Mouse (Mus musculus) heart, embryonic 14.5 days (tissue): ENCODE results near the gene Calr3. TPM values are rescaled to one million over a fixed set of nuclear protein-coding genes. Genes with fewer than 3 reads are reported as not detected.
A peak's percentile ranks its signal among the peaks of the same experiment; 100 is the strongest.

Experiments
- ATAC-seq: fragments of 200-750 bp; cut with Nextera tagmentation; 2 replicates; pipeline ENCODE4 v1.8.0; 2017; ENCODE audit warnings: low read depth, moderate TSS enrichment; ENCODE audit not compliant: insufficient number of reproducible peaks, insufficient read depth, low FRiP score
- H3K27ac ChIP-seq, 2 experiments: fragments of 200-500 bp in 1 of 2; fragments of 300-500 bp in 1 of 2; sonication (generic) in 1 of 2; replicated peaks in 1 of 2; 2 replicates each; pipeline ENCODE4 v1.5.1; 2012 to 2014; ENCODE audit warnings: low read depth in 2 of 2, low read length in 2 of 2, control low read depth in 1 of 2, mild to moderate bottlenecking in 1 of 2, mixed read lengths in 1 of 2; ENCODE audit not compliant: control insufficient read depth in 1 of 2, insufficient read depth in 1 of 2
- H3K27me3 ChIP-seq: fragments of 300-500 bp; sonication (generic); 2 replicates; pipeline ENCODE4 v1.6.1; 2014; ENCODE audit warnings: mild to moderate bottlenecking, low read length, control low read depth; ENCODE audit not compliant: control insufficient read depth, insufficient read depth
- H3K36me3 ChIP-seq: fragments of 300-500 bp; sonication (generic); 2 replicates; pipeline ENCODE4 v1.6.1; 2014; ENCODE audit warnings: mild to moderate bottlenecking, control low read depth, low read length, mixed read lengths; ENCODE audit not compliant: control insufficient read depth, insufficient read depth
- H3K4me1 ChIP-seq, 2 experiments: fragments of 200-500 bp in 1 of 2; fragments of 300-500 bp in 1 of 2; sonication (generic) in 1 of 2; 2 replicates each; pipeline ENCODE4 v1.6.1; 2012 to 2014; ENCODE audit warnings: low read length in 2 of 2, control low read depth in 1 of 2, mixed read lengths in 1 of 2; ENCODE audit not compliant: control insufficient read depth in 2 of 2, insufficient read depth in 2 of 2
- H3K4me2 ChIP-seq: fragments of 300-500 bp; sonication (generic); 2 replicates; pipeline ENCODE4 v1.6.1; 2014; ENCODE audit warnings: mild to moderate bottlenecking, low read length
- H3K4me3 ChIP-seq, 2 experiments: fragments of 200-500 bp in 1 of 2; fragments of 300-500 bp in 1 of 2; sonication (generic) in 1 of 2; 2 replicates each; pipeline ENCODE4 v1.5.1; 2012 to 2014; ENCODE audit warnings: low read length in 2 of 2, mild to moderate bottlenecking in 2 of 2, control low read depth in 1 of 2, low read depth in 1 of 2, moderate library complexity in 1 of 2; ENCODE audit not compliant: control insufficient read depth in 1 of 2, insufficient read depth in 1 of 2
- H3K9ac ChIP-seq: fragments of 300-500 bp; sonication (generic); 2 replicates; pipeline ENCODE4 v1.6.1; 2014; ENCODE audit warnings: mild to moderate bottlenecking, low read length
- H3K9me3 ChIP-seq: fragments of 300-500 bp; sonication (generic); 2 replicates; pipeline ENCODE4 v1.6.1; 2016; ENCODE audit warnings: low read length, control low read depth; ENCODE audit not compliant: control insufficient read depth
- WGBS: fragments of 180-500 bp; shearing (Covaris S2); extraction: QIAGEN DNeasy Blood & Tissue Kit; methylation state at CpG from one replicate; pipeline ENCODE4 v1.1.7; 2014; 5-methylcytosine and 5-hydroxymethylcytosine counted together
- polyA plus RNA-seq: library from polyadenylated mRNA; unstranded; fragments of >200 nt; fragmentation: Nextera tagmentation; extraction: Ambion mirVana; gene quantifications from 2 replicates; pipeline ENCODE4 v1.2.1, GENCODE M21; 2014

The Calr3 gene
- polyA plus RNA-seq, 1 experiment from 2014 or later, result 1.6 TPM

DNA sequence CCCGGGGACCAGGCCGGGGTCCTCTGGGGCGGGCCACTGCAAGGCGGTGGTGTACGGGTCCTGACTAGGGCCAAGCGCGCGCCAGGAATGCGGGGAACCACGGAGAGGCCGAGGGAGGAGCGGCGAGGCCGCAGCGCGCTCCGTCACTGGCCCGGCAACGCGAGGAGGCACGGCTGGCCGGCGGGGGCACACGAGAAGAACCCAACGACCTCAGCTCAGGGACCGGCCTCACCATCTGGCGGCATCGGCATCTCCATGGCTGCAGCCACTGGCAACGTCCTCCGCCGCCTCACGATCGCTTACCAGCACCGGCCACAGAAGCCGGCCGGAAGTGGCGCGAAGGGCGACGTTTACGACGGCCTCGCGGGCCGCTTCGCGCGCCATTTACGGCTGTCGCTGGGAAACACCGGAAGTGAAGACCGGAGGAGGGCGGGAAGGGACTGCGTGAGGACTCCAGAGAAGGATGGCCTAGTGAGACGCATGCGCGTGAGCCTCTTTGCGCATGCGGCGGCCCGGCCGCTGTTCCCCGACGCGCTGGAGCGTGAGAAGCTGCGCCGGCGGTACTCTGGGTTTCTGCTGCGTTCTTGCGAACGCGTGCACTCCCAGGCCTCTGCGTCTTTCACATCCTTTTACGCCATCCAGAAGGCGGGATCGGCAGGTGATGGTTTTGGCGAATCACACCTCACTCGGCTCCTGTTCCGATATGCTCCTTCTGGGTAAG is 31.3 kb upstream of the Calr3 start, which contains the start of gene Cherp:
Gene Cherp (minus strand): TSS at position 401 of the 721 bp plus-strand sequence.
- H3K9ac ChIP-seq, result peak within 1 kb of the TSS; percentile 89
- H3K9me3 ChIP-seq, result no peaks in the 10 kb centered on the region
- WGBS, result under 1% methylated on average over 75 of the region's 80 CpGs
- H3K27ac ChIP-seq, result peak within 1 kb of the TSS; percentile 85 to 87
- peak within 1 kb of the TSS; percentile 99 for H3K4me2 ChIP-seq
- peak within 1 kb of the TSS; percentile 87 to 95 for H3K4me3 ChIP-seq
- peaks cover 37% of the 10 kb centered on the region for H3K36me3 ChIP-seq
- H3K27me3 ChIP-seq, result no peaks in the 10 kb centered on the region
- peaks cover 4 to 19% of the 10 kb centered on the region in 2 experiments; a peak in 3 of 4 replicates for H3K4me1 ChIP-seq
- ATAC-seq, result peak; percentile 94

DNA sequence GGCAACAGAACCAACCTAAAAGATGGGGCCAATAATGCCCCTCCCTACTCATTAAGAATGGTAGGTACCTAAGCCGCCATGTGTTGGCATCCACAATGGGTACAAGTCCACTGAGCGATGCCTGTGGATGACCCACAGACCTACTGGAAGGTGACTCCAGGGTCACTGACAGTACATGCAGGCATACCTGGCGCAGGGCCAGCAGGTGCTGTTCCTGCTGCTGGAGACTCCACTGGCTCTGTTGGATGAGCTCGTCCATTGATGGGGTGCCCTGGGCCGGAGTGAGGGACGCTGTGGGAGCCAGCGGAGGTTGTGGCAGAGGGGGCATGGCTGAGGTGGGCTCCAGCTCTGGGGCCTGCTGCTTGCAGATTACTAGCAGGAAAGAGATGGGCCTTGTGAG is 27.0 kb upstream of the Calr3 start:
- Histone ChIP-seq H3K4me2 (no peak overlapping the region), H3K36me3 (peaks cover 80% of the 10 kb centered on the region), H3K27ac (no peak overlapping the region), H3K27me3 (no peaks in the 10 kb centered on the region), H3K4me1 (peaks cover 0 to 12% of the 10 kb centered on the region in 2 experiments; a peak in 2 of 4 replicates), H3K9ac (no peak overlapping the region), H3K4me3 (no peak overlapping the region), H3K9me3 (no peaks in the 10 kb centered on the region)
- ATAC-seq, result no peak
- WGBS, result 87% methylated on average over 7 of the region's 7 CpGs

DNA sequence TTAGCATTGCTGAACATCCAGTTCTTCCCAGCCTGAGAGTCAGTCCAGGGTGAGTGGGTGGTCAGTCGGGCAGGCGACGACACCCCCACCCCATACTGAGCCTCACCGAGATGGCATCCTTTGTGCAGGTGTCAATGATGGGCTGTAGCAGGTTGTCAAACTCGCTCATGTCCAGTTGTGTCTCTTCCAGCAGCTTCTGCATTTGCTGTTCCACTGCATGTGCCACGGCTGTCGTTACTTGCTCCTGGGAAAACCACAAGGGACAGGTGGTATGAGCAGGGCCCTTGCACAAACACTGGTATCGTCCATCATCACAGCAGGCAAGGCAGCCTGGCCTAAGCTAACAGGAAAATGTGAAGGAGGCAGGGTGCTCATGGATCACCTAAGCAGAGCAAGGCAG is 26.3 kb upstream of the Calr3 start:
- Histone ChIP-seq H3K27ac (no peak overlapping the region), H3K36me3 (peaks cover 87% of the 10 kb centered on the region), H3K4me1 (peaks cover 0 to 11% of the 10 kb centered on the region in 2 experiments; a peak in 2 of 4 replicates), H3K9me3 (no peaks in the 10 kb centered on the region), H3K4me3 (no peak overlapping the region), H3K27me3 (no peaks in the 10 kb centered on the region), H3K4me2 (no peak overlapping the region), H3K9ac (no peak overlapping the region)
- WGBS, result 91% methylated on average over 8 of the region's 8 CpGs
- no peak for ATAC-seq

DNA sequence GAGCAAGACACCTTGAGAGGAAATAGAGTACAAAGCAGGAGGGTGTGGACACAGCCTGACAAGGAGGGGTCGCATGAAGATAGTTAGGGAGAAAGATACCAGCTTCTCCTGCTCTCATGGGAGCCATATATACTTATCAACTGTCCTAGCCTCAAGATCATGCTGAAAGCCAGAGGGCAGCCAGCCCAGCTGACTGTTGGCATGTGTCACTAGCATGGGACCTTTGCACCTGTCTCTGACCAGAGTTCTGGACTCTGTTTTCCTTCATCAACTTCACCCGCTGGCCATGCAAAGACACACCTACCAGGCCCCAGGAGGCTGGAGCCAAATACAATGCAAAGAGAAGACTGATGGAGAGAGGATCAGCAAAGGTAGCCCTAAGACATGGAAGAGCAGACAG is 25.6 kb upstream of the Calr3 start:
- no peak for ATAC-seq
- WGBS, result 86% methylated on average over 2 of the region's 2 CpGs
- Histone ChIP-seq H3K4me3 (no peak overlapping the region), H3K36me3 (peaks cover 94% of the 10 kb centered on the region), H3K27ac (no peak overlapping the region), H3K9me3 (no peaks in the 10 kb centered on the region), H3K27me3 (no peaks in the 10 kb centered on the region), H3K9ac (no peak overlapping the region), H3K4me2 (no peak overlapping the region), H3K4me1 (peaks cover 0 to 9% of the 10 kb centered on the region in 2 experiments; a peak in 2 of 4 replicates)

DNA sequence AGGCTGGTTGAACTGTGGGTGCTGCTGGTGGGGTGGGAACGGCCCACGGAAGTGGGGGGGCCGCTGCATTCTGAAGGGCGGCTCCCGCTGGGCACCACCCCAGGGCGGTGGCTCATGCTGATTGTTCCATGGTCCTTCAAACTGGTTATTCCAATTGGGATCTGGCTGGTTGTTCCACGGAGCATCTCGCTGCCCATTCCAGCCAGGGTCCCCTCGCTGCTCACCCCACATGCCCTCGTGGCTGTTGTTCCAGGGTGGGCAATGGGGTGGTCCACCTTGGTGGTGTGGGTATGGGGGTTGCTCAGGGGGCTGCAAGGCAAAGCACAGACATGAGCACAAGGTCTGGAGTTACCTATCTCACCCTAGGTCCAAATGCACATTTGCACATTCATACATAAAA is 20.5 kb upstream of the Calr3 start:
- Histone ChIP-seq H3K27ac (no peak overlapping the region), H3K4me2 (no peak overlapping the region), H3K9ac (no peak overlapping the region), H3K4me3 (no peak overlapping the region), H3K4me1 (no peaks in the 10 kb centered on the region), H3K9me3 (no peaks in the 10 kb centered on the region), H3K27me3 (no peaks in the 10 kb centered on the region), H3K36me3 (peaks cover 100% of the 10 kb centered on the region)
- no peak for ATAC-seq
- WGBS, result 97% methylated on average over 10 of the region's 10 CpGs

DNA sequence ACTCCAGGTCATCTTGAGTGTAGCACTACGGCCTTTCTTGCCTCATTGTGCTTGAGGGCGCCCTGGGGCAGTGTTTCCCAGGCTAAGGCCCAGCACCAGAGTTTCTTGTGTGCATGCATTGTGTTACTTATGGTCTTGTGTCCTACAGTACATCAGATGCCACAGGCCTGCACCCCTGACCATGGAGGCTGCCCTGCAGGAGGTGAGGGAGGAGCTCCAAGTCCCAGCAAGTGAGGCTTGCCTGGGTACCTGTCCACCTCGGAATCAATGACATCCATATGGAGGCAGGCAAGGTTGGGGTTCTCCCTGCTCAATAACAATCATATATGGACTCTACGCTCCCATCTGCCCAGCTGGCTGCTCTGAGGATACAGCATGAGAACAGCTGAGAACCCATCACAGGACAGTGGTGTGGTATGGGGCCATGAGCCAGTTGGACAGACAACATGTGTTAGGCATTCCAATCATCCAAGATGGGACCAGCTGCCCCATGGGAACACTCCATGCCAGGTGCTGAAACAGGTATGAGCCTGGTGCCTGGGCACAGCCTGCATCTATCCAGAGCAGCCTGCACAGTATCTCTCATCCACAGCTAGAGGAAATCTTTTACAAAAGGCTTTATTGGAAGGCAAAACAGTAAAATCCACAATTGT is 16.3 kb upstream of the Calr3 start:
- 86% methylated on average over 4 of the region's 4 CpGs for WGBS

DNA sequence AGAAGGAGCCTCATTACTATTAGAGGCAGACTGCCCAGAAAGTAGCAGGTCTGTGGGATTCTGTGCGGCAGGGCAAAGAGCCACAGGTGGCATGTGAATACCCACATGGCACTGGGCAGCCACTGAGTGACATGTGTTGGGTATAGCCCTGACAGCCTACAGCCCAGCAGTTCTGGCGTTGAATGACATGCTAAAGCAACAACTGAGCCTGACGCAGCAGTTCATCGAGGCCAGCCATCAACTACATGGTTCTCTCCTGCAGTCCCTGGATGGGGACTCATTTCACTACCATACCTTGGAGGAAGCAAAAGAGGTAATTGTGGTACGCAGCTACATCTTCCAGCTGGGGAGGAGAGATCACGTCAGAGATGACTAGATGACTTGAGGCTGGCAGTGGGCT is 14.8 kb upstream of the Calr3 start:
- no peak for ATAC-seq
- Histone ChIP-seq H3K4me3 (no peak overlapping the region), H3K9ac (no peak overlapping the region), H3K36me3 (peaks cover 83% of the 10 kb centered on the region), H3K27ac (no peak overlapping the region), H3K4me1 (no peaks in the 10 kb centered on the region; a peak in 1 of 4 replicates), H3K27me3 (no peaks in the 10 kb centered on the region), H3K4me2 (no peak overlapping the region), H3K9me3 (peaks cover 5% of the 10 kb centered on the region; the same call in 1 of the 2 replicates)
- 74% methylated on average over 6 of the region's 6 CpGs for WGBS

More for the DNA sequence above, 16.3 kb upstream of the Calr3 start:
- no peak for ATAC-seq
- Histone ChIP-seq H3K4me1 (no peaks in the 10 kb centered on the region; a peak in 1 of 4 replicates), H3K4me2 (no peak overlapping the region), H3K9ac (no peak overlapping the region), H3K4me3 (no peak overlapping the region), H3K9me3 (no peaks in the 10 kb centered on the region), H3K27ac (no peak overlapping the region), H3K36me3 (peaks cover 84% of the 10 kb centered on the region), H3K27me3 (no peaks in the 10 kb centered on the region)
